Mouse (Mus musculus): ENCODE data around the gene Serpinb1a. TPM values are rescaled to one million over a fixed set of nuclear protein-coding genes. Genes with fewer than 3 reads are reported as not detected.

Gene Serpinb1a
- total RNA-seq, 2 experiments from 2014 or later: 3.4 to 4.4 TPM

GRCm38 (mm10) chr13:32834513-32834912 lies 16.5 kb downstream of the Serpinb1a start:
- DNase-seq: no peak

GRCm38 (mm10) chr13:32833237-32833636 lies 17.7 kb downstream of the Serpinb1a start:
- no peak for DNase-seq

GRCm38 (mm10) chr13:32832776-32833175 lies 18.2 kb downstream of the Serpinb1a start:
- DNase-seq: no peak

- no peak for DNase-seq
Observed at GRCm38 (mm10) chr13:32831505-32832273, 19.3 kb downstream of the Serpinb1a start.

GRCm38 (mm10) chr13:32828886-32829285 lies 22.1 kb downstream of the Serpinb1a start:
- DNase-seq: no peak

- DNase-seq: no peak
Observed at GRCm38 (mm10) chr13:32827951-32828350, 23.0 kb downstream of the Serpinb1a start.

GRCm38 (mm10) chr13:32827111-32827822 lies 23.7 kb downstream of the Serpinb1a start:
- no peak for DNase-seq

- DNase-seq: no peak
Observed at GRCm38 (mm10) chr13:32825546-32825945, 25.4 kb downstream of the Serpinb1a start.

GRCm38 (mm10) chr13:32824377-32825330 lies 26.3 kb downstream of the Serpinb1a start:
- DNase-seq: no peak

GRCm38 (mm10) chr13:32823126-32823525 lies 27.9 kb downstream of the Serpinb1a start:
- no peak for DNase-seq

- no peak for DNase-seq
Observed at GRCm38 (mm10) chr13:32821671-32822070, 29.3 kb downstream of the Serpinb1a start.

- no peak for DNase-seq
Observed at GRCm38 (mm10) chr13:32819926-32820325, 31.1 kb downstream of the Serpinb1a start.

GRCm38 (mm10) chr13:32819241-32819640 lies 31.7 kb downstream of the Serpinb1a start:
- no peak for DNase-seq

GRCm38 (mm10) chr13:32807624-32808023 lies 43.4 kb downstream of the Serpinb1a start:
- no peak for DNase-seq

GRCm38 (mm10) chr13:32806820-32807219 lies 44.2 kb downstream of the Serpinb1a start:
- DNase-seq: no peak

GRCm38 (mm10) chr13:32803701-32804345 lies 47.2 kb downstream of the Serpinb1a start:
- DNase-seq: no peak

- peak; percentile 51 to 61 for DNase-seq
Observed at GRCm38 (mm10) chr13:32802259-32803081, 48.5 kb downstream of the Serpinb1a start, which contains the start of gene D930007J09Rik. Gene D930007J09Rik (minus strand): TSS chr13:32802849.

GRCm38 (mm10) chr13:32801693-32802221 lies 49.2 kb downstream of the Serpinb1a start, which contains the start of gene Wrnip1:
Gene Wrnip1 (plus strand): TSS chr13:32802038.
- peak; percentile 96 to 98 for DNase-seq

GRCm38 (mm10) chr13:32800859-32801258 lies 50.1 kb downstream of the Serpinb1a start:
- no peak for DNase-seq

GRCm38 (mm10) chr13:32799131-32799530 lies 51.9 kb downstream of the Serpinb1a start:
- no peak for DNase-seq

GRCm38 (mm10) chr13:32797085-32797484 lies 53.9 kb downstream of the Serpinb1a start:
- DNase-seq: no peak
